Mouse (Mus musculus): ENCODE measurements at regions not wholly inside any gene's neighbourhood (a gene's known extent, or its start where the extent isn't known, plus 50 kb on each side); places are given as distances from the start of the nearest gene placed in this dataset.

DNA sequence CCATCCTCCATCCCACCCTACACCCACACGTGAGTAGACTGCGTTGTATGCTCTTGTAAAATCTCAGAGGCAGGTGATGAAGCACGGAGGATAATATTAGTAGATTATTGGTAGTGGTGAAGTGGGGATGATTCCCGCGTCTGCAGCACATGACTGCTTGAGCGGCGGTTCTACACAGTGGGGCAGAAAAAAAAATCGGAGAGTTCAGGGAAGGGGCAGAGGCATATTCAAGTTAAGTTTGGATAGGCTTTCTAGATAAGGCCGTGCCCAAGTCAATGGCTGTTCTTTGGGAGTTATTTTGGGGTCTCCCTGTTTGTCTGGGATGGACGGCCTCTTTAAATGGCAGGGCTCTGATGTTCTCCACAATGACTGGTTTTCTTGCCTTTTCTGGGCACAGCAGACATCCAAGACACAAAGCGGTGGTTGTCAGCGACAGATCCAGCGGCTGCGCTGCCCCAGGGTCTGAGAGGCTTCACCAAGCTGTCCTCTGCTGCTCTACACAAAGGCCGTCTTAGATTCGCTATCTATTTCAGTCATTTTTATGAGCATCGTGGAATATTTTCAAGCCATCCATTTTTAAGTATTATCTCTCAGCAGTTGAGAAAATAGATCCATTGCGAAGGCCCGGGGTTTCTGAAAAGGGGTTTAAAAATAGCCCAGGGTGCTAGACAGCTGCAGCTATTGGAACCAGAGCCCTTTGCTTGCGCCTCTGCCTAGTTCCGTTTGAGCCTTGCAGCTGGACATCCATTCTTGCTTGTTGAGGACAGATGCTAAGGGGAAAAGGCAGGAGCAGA, 284.6 kb downstream of the Gm49356 start:
- Histone ChIP-seq H3K9me3 (no peaks in the 10 kb centered on the region), H3K27ac (replicated peaks) (peak overlapping the region; percentile 94), H3K4me3 (peak overlapping the region; percentile 4; the same call in 1 of the 2 replicates), H3K27me3 (replicated peaks) (no peaks in the 10 kb centered on the region), H3K9ac (peak overlapping the region; percentile 33), H3K4me2 (peak overlapping the region; percentile 46), H3K4me1 (peaks cover 59% of the 10 kb centered on the region), H3K36me3 (no peaks in the 10 kb centered on the region)
- ATAC-seq (ENCODE audit: extremely low read depth, insufficient number of reproducible peaks, low FRiP score, low TSS enrichment): peak; percentile 43
- WGBS: 36% methylated on average over 21 of the region's 21 CpGs

DNA sequence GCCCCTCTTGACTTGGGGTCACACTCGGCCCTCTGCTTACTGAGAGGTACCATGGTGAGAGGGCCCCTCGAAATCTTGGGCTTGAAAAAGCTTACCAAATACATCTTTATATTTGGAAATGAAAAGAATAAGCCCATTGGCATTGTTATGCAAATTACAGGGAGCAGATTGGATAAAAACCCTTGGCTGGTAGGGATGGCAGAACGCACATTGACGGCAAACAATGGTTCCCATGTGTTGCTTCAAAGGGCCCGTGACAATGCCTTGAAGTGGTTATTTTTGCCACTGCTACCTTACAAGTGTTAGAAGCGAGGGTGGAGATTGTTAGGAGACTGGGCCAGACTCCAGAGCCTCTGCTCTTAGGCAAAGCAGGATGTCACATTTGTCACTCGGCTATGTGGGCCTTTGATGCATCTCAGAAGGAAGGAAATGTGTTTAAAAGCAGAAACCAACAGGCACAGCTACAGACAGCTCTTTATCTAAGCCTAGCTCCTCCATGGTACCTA, 285.2 kb downstream of the Gm49356 start:
- H3K9ac ChIP-seq: peak overlapping the region; percentile 33
- WGBS: 25% methylated on average over 7 of the region's 7 CpGs
- no peaks in the 10 kb centered on the region for H3K9me3 ChIP-seq
- peak overlapping the region; percentile 46 for H3K4me2 ChIP-seq
- no peak for ATAC-seq (ENCODE audit: extremely low read depth, insufficient number of reproducible peaks, low FRiP score, low TSS enrichment)
- peak overlapping the region; percentile 94 for H3K27ac ChIP-seq (replicated peaks)
- no peaks in the 10 kb centered on the region for H3K36me3 ChIP-seq
- no peaks in the 10 kb centered on the region for H3K27me3 ChIP-seq (replicated peaks)
- H3K4me3 ChIP-seq: peak overlapping the region; percentile 4; the same call in 1 of the 2 replicates
- H3K4me1 ChIP-seq: peaks cover 55% of the 10 kb centered on the region

DNA sequence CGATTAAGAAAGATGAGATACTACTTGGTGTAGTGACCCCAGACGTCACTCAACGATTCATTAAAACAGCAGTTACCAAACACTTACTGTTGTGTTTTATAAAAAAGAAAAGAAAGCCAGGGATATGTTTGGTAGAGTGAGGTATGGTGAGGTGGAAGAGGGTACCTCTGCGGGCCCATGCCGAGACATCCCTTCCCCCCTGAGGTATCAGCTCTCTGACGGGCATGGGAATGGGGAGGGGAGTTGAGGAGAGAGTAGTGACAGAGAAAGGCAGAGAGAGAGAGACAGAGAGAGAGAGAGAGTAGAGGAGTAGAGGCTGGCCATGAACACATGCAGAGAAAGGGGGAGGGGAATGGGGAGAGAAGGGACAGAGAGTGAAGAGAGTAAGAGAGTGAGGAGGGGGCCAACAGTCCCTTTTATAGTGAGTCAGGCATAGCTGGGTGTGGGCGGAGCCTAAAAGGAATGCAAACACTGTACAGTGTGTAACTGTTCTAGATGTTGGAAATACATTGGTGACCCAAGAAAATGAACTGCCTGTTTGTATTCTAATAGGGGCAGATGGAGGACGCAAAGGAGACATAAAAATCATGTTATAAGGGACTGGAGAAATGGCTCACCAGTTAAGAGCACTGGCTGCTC, 285.9 kb downstream of the Gm49356 start:
- Histone ChIP-seq H3K9ac (0 out of 2 replicates have a peak overlapping the region, but pooled peaks have one; percentile 35), H3K36me3 (no peaks in the 10 kb centered on the region), H3K9me3 (no peaks in the 10 kb centered on the region), H3K27me3 (replicated peaks) (no peaks in the 10 kb centered on the region), H3K27ac (replicated peaks) (peak overlapping the region; percentile 94), H3K4me2 (peak overlapping the region; percentile 46; the same call in 1 of the 2 replicates), H3K4me3 (no peak overlapping the region), H3K4me1 (peaks cover 55% of the 10 kb centered on the region)
- no peak for ATAC-seq (ENCODE audit: extremely low read depth, insufficient number of reproducible peaks, low FRiP score, low TSS enrichment)
- 46% methylated on average over 8 of the region's 8 CpGs for WGBS

DNA sequence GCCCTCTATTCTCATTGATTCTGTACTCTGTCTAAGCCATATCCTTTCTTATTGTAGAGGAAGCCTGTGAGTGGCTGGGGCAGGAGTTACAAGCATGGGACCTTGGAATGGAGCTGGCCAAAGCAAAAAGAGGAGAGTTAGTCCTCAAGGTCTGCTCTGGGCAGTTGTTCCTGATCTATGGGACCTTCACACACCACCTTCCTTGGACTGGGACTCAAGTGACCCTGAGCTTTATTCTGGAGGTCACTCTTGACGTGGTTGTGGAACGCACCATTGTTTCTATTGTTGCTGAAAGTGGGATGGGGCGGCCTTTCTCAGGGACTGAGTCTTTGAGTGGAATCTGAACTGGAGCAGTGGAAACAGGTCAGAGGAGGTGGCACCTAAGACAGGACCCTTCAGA, 291.0 kb downstream of the Gm49356 start:
- 80% methylated on average over 3 of the region's 3 CpGs for WGBS
- no peaks in the 10 kb centered on the region for H3K27me3 ChIP-seq (replicated peaks)
- no peak overlapping the region for H3K9ac ChIP-seq
- no peak overlapping the region for H3K27ac ChIP-seq (replicated peaks)
- no peak overlapping the region for H3K4me3 ChIP-seq
- H3K4me1 ChIP-seq: peaks cover 22% of the 10 kb centered on the region
- no peak for ATAC-seq (ENCODE audit: extremely low read depth, insufficient number of reproducible peaks, low FRiP score, low TSS enrichment)
- no peaks in the 10 kb centered on the region for H3K9me3 ChIP-seq
- no peaks in the 10 kb centered on the region for H3K36me3 ChIP-seq
- no peak overlapping the region for H3K4me2 ChIP-seq

DNA sequence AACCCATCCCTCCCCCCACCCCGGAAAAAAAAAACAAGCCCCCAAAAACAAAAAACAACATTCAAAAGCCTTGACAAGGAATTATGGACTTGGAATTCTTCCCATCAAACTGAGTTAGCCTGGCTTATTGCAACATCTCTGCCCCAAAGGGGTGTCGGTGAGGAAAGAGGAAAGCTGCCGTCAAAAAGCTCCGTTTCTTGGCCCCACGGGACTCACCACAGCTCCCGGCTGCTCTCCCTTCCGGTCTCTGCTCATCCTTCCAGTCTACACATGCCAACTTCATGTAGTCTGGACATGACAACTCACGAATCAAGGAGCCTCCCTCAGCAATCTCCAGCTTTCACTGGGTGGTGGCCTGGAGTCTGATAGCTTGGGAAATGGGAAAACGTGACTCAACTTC, 295.4 kb downstream of the Gm49356 start:
- WGBS: 66% methylated on average over 9 of the region's 9 CpGs
- H3K4me3 ChIP-seq: no peak overlapping the region
- no peak for ATAC-seq (ENCODE audit: extremely low read depth, insufficient number of reproducible peaks, low FRiP score, low TSS enrichment)
- no peaks in the 10 kb centered on the region for H3K9me3 ChIP-seq
- no peak overlapping the region for H3K27ac ChIP-seq (replicated peaks)
- no peak overlapping the region for H3K4me2 ChIP-seq
- no peak overlapping the region for H3K9ac ChIP-seq
- H3K36me3 ChIP-seq: no peaks in the 10 kb centered on the region
- peaks cover 24% of the 10 kb centered on the region for H3K4me1 ChIP-seq
- no peaks in the 10 kb centered on the region for H3K27me3 ChIP-seq (replicated peaks)

DNA sequence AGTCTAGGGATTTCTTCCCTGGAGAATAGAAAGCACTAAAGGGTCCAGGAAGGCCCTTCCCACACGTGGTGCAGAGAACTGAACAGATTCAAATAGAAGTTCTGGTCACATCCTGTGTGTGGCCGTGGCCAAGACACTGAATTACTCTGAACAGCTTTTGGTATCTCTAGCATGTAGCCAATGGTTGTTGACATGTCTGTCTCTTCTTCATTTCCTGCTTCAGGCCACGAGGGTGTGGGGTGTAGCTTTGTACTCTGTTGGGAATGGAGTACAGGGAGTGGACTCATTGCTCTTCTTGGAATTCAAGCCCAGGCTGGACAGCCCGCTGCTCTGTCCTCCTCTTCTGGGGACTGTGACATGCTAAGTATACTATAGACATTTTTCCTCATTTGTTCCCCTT, 298.5 kb downstream of the Gm49356 start:
- Histone ChIP-seq H3K4me3 (no peak overlapping the region), H3K36me3 (no peaks in the 10 kb centered on the region), H3K9ac (no peak overlapping the region), H3K27ac (replicated peaks) (no peak overlapping the region), H3K4me1 (peaks cover 23% of the 10 kb centered on the region), H3K9me3 (no peaks in the 10 kb centered on the region), H3K27me3 (replicated peaks) (no peaks in the 10 kb centered on the region), H3K4me2 (no peak overlapping the region)
- 61% methylated on average over 4 of the region's 4 CpGs for WGBS
- ATAC-seq (ENCODE audit: extremely low read depth, insufficient number of reproducible peaks, low FRiP score, low TSS enrichment): no peak

DNA sequence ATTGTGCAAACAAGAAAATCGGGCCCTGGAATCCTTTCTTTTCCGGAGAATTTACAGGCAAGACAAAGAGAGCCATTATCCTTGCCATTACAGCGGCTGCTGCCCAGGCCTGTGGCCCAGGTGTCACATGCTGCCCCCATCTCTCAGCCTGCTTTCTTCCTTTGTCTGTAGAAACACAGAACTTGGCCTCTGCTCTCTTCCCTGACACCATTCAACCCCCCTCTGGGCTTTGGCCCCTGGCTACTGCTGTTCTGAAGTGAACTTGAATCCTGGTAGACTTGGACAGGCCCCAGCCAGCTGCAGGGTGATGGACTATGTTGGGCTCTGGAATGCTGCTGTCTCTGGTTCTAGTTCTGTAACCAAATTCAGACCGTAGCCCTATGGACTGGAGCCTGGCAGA, 299.3 kb downstream of the Gm49356 start:
- Histone ChIP-seq H3K4me2 (no peak overlapping the region), H3K27ac (replicated peaks) (no peak overlapping the region), H3K36me3 (no peaks in the 10 kb centered on the region), H3K4me3 (no peak overlapping the region), H3K9ac (no peak overlapping the region), H3K4me1 (peaks cover 18% of the 10 kb centered on the region), H3K27me3 (replicated peaks) (no peaks in the 10 kb centered on the region), H3K9me3 (no peaks in the 10 kb centered on the region)
- WGBS: 68% methylated on average over 4 of the region's 4 CpGs
- ATAC-seq (ENCODE audit: extremely low read depth, insufficient number of reproducible peaks, low FRiP score, low TSS enrichment): no peak

DNA sequence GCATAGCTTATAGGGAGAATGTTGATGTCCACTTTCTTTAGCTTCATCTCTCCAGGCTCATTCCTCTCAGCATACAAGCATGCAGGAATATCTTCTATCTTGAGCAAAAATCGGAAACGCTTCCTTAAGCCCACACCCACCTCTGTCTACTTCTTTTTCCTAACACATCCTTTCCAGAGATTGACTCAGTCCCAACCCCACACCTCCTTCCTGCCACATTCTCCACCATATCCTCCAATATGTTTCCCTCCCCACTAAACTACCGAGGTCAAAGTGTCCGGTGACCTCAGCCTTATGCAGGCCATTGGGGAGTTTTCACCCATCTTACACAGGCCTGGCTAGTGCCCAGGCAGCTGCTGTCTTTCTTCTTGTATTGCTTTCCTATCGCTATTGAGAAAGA, 301.4 kb downstream of the Gm49356 start:
- ATAC-seq (ENCODE audit: extremely low read depth, insufficient number of reproducible peaks, low FRiP score, low TSS enrichment): no peak

DNA sequence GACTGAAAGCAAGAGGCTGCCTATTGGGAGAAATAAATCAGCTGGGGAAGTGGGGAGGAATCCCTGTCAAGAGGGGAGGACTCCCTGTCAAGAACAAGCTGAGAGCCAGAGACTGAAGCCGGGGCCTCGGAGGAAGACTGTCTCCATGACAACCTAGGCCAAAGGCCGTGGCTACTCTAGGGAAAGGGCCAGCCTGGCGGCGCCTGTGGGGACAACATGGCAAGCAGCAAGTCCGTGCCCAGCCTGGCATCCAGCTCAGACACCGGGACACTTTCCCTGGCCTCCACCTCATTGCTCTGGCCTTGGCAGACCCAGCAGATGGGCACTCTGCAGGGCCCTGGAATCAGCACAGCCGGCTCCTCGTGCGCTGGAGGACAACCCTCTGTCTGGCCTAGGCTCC, 305.3 kb downstream of the Gm49356 start:
- WGBS: 60% methylated on average over 10 of the region's 10 CpGs
- Histone ChIP-seq H3K27ac (replicated peaks) (0 out of 2 replicates have a peak overlapping the region, but pooled peaks have one; percentile 32), H3K4me1 (peaks cover 51% of the 10 kb centered on the region)

More for the DNA sequence above, 301.4 kb downstream of the Gm49356 start:
- no peaks in the 10 kb centered on the region for H3K9me3 ChIP-seq
- H3K9ac ChIP-seq: no peak overlapping the region
- peaks cover 28% of the 10 kb centered on the region for H3K4me1 ChIP-seq
- no peaks in the 10 kb centered on the region for H3K27me3 ChIP-seq (replicated peaks)
- no peak overlapping the region for H3K4me2 ChIP-seq
- no peak overlapping the region for H3K27ac ChIP-seq (replicated peaks)
- WGBS: 71% methylated on average over 5 of the region's 5 CpGs
- H3K36me3 ChIP-seq: no peaks in the 10 kb centered on the region
- H3K4me3 ChIP-seq: no peak overlapping the region

DNA sequence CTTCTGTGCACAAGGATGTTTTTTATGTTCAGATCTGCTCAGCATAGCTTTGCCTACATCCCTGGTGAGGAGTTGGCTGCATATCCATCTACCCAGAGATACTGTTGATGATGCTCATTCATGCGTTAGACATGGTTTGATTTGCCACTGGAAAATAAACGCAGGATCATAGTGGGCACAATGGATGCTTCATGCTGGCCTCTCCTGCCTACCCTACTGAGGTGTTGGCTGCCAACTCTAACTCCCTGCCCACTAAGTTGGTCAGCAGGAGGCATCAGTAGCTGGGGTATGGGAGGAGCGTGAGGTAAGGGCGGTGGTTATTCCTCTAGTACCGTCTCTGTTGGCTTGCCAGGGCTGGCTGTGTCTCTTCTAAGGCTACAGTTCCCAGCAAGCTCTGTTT, 307.3 kb downstream of the Gm49356 start:
- Histone ChIP-seq H3K9ac (peak overlapping the region; percentile 67), H3K9me3 (no peaks in the 10 kb centered on the region), H3K4me3 (no peak overlapping the region), H3K27me3 (replicated peaks) (no peaks in the 10 kb centered on the region), H3K27ac (replicated peaks) (peak overlapping the region; percentile 99), H3K36me3 (no peaks in the 10 kb centered on the region), H3K4me2 (no peak overlapping the region), H3K4me1 (peaks cover 67% of the 10 kb centered on the region)
- ATAC-seq (ENCODE audit: extremely low read depth, insufficient number of reproducible peaks, low FRiP score, low TSS enrichment): no peak
- 77% methylated on average over 5 of the region's 5 CpGs for WGBS

More for the DNA sequence above, 305.3 kb downstream of the Gm49356 start:
- no peaks in the 10 kb centered on the region for H3K9me3 ChIP-seq
- H3K9ac ChIP-seq: peak overlapping the region; percentile 40; the same call in 1 of the 2 replicates
- H3K4me2 ChIP-seq: no peak overlapping the region
- H3K36me3 ChIP-seq: no peaks in the 10 kb centered on the region
- no peaks in the 10 kb centered on the region for H3K27me3 ChIP-seq (replicated peaks)
- no peak overlapping the region for H3K4me3 ChIP-seq
- no peak for ATAC-seq (ENCODE audit: extremely low read depth, insufficient number of reproducible peaks, low FRiP score, low TSS enrichment)

DNA sequence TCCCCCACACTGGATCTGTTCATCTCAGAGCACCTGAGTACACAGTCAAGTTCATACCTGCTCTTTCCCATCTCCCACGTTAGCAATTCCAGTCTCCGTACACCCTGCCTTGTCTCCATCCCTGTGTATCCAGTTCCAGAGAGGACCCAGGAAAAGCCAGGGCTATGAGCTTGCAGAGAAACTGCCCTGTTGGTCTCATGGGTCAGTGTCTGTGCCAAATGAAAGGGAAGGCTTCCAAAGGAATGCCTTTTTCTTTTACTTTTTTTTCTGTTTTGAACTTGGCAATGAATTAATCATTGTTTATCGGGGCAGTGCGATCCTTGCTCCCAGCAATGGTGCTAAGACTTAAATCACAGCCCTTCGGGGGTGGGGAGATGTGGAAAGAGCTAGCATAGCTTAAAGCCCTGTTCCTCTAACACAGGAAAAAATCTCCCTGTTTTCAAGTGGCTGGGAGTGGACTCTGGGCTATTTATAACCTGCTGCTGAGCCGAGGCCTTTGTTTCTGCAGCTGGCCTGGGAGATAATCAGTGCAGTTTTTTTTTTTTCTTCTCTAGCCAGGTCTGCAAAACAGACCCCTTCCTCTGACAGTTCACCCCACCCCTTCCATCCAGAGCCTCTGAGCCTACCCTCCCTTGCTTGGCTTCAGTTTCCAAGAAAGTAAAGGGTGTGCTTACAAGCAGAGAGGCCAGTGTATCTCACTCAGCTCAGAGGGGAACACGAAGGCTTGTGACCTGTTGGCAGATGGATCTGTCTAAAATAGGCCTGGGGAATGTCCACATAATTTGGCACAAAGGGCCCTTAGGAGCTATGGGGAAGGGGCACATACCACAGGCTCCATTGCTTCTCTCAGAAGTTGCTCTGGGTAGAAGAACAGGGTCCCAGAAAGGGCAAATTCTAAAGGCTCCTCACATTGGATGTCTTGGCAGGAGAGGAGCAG, 308.6 kb downstream of the Gm49356 start:
- Histone ChIP-seq H3K4me2 (peak overlapping the region; percentile 64), H3K4me3 (peak overlapping the region; percentile 29), H3K27ac (replicated peaks) (peak overlapping the region; percentile 99), H3K9ac (peak overlapping the region; percentile 67), H3K4me1 (peaks cover 80% of the 10 kb centered on the region), H3K27me3 (replicated peaks) (no peaks in the 10 kb centered on the region), H3K9me3 (no peaks in the 10 kb centered on the region), H3K36me3 (no peaks in the 10 kb centered on the region)
- 3% methylated on average over 7 of the region's 7 CpGs for WGBS
- ATAC-seq (ENCODE audit: extremely low read depth, insufficient number of reproducible peaks, low FRiP score, low TSS enrichment): peak; percentile 81

Data from heart, embryonic 13.5 days (tissue).